Comparison of ENCODE assay signal across 15 mouse cellular contexts in the genomic region with DNA sequence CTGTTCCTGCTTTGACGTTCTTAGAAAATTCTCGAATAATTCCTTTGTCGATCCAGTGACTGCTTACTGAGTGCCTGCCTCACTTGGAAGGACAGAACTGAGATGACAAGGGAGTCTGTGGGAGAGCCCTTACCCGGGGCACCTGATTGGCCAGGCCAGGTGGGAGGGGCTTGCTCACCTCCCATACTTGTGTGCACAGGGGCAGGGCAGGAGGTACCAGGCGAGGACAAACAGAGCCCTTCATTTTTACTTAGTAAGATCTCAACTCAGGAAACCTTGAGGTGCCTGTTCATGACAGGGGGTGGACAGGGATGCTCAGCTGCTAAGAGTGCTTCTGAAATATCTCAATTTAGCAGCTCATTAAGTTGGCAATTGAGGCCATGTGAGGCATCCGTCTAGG.
DNase-seq lines count a peak whose midpoint lies in the region; ATAC-seq lines count a peak whose summit lies in the region.
"Had no signal": no experiment of that assay in that cellular context is flagged by ENCODE, and none has a peak within 500 bp of the region (broad histone marks: within the 10 kb centered on the region; RNA-seq: fewer than 3 reads in every experiment).

No protein-coding gene starts in this region.

- ATAC-seq in forebrain, embryonic 12.5 days (ENCODE audit: low FRiP score), result no peak
- peak; percentile 41 for ATAC-seq in hindbrain, embryonic 16.5 days
- ATAC-seq: inflammation-experienced regulatory T-cells, adult 6 months; liver, embryonic 12.5 days had no signal

- H3K4me2 ChIP-seq in forebrain, embryonic 12.5 days, result no peak overlapping the region
- no peak overlapping the region for H3K4me2 ChIP-seq in hindbrain, embryonic 16.5 days (ENCODE audit: low read length)
- H3K4me2 ChIP-seq: liver, embryonic 12.5 days had no signal

- peak overlapping the region; percentile 45; the same call in 1 of the 2 replicates for H3K27ac ChIP-seq in forebrain, embryonic 10.5 days
- H3K27ac ChIP-seq in forebrain, embryonic 12.5 days, result no peak overlapping the region
- H3K27ac ChIP-seq in hindbrain, embryonic 16.5 days (ENCODE audit: low read depth, low read length), result no peak overlapping the region
- H3K27ac ChIP-seq: limb, embryonic 10.5 days; liver, embryonic 12.5 days; macrophage had no signal

- no peak overlapping the region for H3K9ac ChIP-seq in forebrain, embryonic 12.5 days
- H3K9ac ChIP-seq in hindbrain, embryonic 16.5 days (ENCODE audit: low read depth, low read length), result no peak overlapping the region
- H3K9ac ChIP-seq: liver, embryonic 12.5 days had no signal

- no peaks in the 10 kb centered on the region for H3K36me3 ChIP-seq in forebrain, embryonic 10.5 days (replicated peaks)
- no peaks in the 10 kb centered on the region for H3K36me3 ChIP-seq in forebrain, embryonic 12.5 days (replicated peaks)
- peaks cover 3% of the 10 kb centered on the region for H3K36me3 ChIP-seq in hindbrain, embryonic 16.5 days (ENCODE audit: control insufficient read depth, insufficient read depth, low read length)
- H3K36me3 ChIP-seq: limb, embryonic 10.5 days; liver, embryonic 12.5 days had no signal

- 60% methylated on average over 6 of the region's 6 CpGs for WGBS in forebrain, embryonic 10.5 days
- WGBS in forebrain, embryonic 12.5 days, result 58% methylated on average over 6 of the region's 6 CpGs
- WGBS in hindbrain, embryonic 16.5 days, result 45% methylated on average over 6 of the region's 6 CpGs

- no peak overlapping the region for H3K4me3 ChIP-seq in forebrain, embryonic 10.5 days
- no peak overlapping the region for H3K4me3 ChIP-seq in forebrain, embryonic 12.5 days (replicated peaks)
- no peak overlapping the region for H3K4me3 ChIP-seq in hindbrain, embryonic 16.5 days (ENCODE audit: low read length)
- H3K4me3 ChIP-seq: limb, embryonic 10.5 days; liver, embryonic 12.5 days had no signal

- no peaks in the 10 kb centered on the region for H3K9me3 ChIP-seq in forebrain, embryonic 10.5 days
- no peaks in the 10 kb centered on the region for H3K9me3 ChIP-seq in forebrain, embryonic 12.5 days
- H3K9me3 ChIP-seq in hindbrain, embryonic 16.5 days (ENCODE audit: control insufficient read depth, low read length), result no peaks in the 10 kb centered on the region
- H3K9me3 ChIP-seq: limb, embryonic 10.5 days; liver, embryonic 12.5 days had no signal

- H3K4me1 ChIP-seq in forebrain, embryonic 10.5 days, result peaks cover 55% of the 10 kb centered on the region
- H3K4me1 ChIP-seq in forebrain, embryonic 12.5 days, result peaks cover 34% of the 10 kb centered on the region
- no peaks in the 10 kb centered on the region; the same call in 1 of the 2 replicates for H3K4me1 ChIP-seq in hindbrain, embryonic 16.5 days (ENCODE audit: control insufficient read depth, insufficient read depth, low read depth, low read length)
- H3K4me1 ChIP-seq: liver, embryonic 12.5 days had no signal

- no peak for DNase-seq in forebrain, embryonic 10.5 days (ENCODE audit: extremely low spot score, low spot score)
- peak; percentile 41 to 50 for DNase-seq in kidney, postnatal 4 days
- DNase-seq in kidney, postnatal 36 days, result no peak
- DNase-seq in R1 (ENCODE audit: low read depth, low spot score), result peak; percentile 39
- no peak for DNase-seq in right cerebral cortex, postnatal 25 days
- no peak for DNase-seq in cerebellum, postnatal 14 days
- DNase-seq: layer of hippocampus, postnatal 36 days; midbrain, embryonic 14.5 days; thymus, adult 2 months had no signal

- peaks cover 66% of the 10 kb centered on the region for H3K27me3 ChIP-seq in forebrain, embryonic 10.5 days (ENCODE audit: poor library complexity, severe bottlenecking)
- peaks cover 48% of the 10 kb centered on the region for H3K27me3 ChIP-seq in forebrain, embryonic 12.5 days
- peaks cover 2% of the 10 kb centered on the region for H3K27me3 ChIP-seq in hindbrain, embryonic 16.5 days (replicated peaks; ENCODE audit: control insufficient read depth, insufficient read depth, low read length)

Comparison
In these comparisons a context has a peak if more than half of its experiments do, and no peak if none do; other contexts are left out.
1. DNase-seq: peak in kidney, postnatal 4 days (2 of 2) and R1 (single experiment); none in forebrain, embryonic 10.5 days (single experiment), kidney, postnatal 36 days (0 of 2), right cerebral cortex, postnatal 25 days (single experiment) and cerebellum, postnatal 14 days (0 of 2).